ENCODE assay signal across 9 mouse cellular contexts in genomic region chr11:120458847-120459597, GRCm38 (mm10). TPM values are rescaled to one million over a fixed set of nuclear protein-coding genes. Genes with fewer than 3 reads are reported as not detected.
DNase-seq lines count a peak whose midpoint lies in the region; ATAC-seq and TF ChIP-seq lines count a peak whose summit lies in the region.
"Had no signal": no experiment of that assay in that cellular context is flagged by ENCODE, and none has a peak within 500 bp of the region (broad histone marks: within the 10 kb centered on the region; RNA-seq: fewer than 3 reads in every experiment).

No protein-coding gene starts in this region.

- H3K9me3 ChIP-seq in limb, embryonic 11.5 days (ENCODE audit: control insufficient read depth, low read length): no peaks in the 10 kb centered on the region

- DNase-seq in lung, adult 2 months: no peak
- DNase-seq in lung, adult 18-20 months: no peak
- DNase-seq in limb, embryonic 11.5 days (ENCODE audit: low spot score): no peak
- no peak for DNase-seq in gastrocnemius, postnatal 25 days
- no peak for DNase-seq in thymus, postnatal 4 days
- DNase-seq in gastrocnemius, postnatal 10 days: no peak

- peak; percentile 10; the same call in 1 of the 2 replicates for TF ChIP-seq CTCF in lung, adult 2 months (IDR thresholded peaks at IDR 0.05; ENCODE audit: insufficient read depth, low read length)
- TF ChIP-seq CTCF in cortical plate, adult 2 months (IDR thresholded peaks at IDR 0.05; ENCODE audit: extremely low read depth, insufficient read depth, low read length): 0 out of 2 replicates have a peak, but pooled peaks have one; percentile 9
- no peak for TF ChIP-seq CTCF in olfactory bulb, adult 2 months (IDR thresholded peaks at IDR 0.05; ENCODE audit: insufficient read depth, low read depth, low read length)

- H3K27me3 ChIP-seq in limb, embryonic 11.5 days (ENCODE audit: control insufficient read depth, insufficient read depth, low read length): no peaks in the 10 kb centered on the region

- H3K4me3 ChIP-seq in lung, adult 2 months (replicated peaks; ENCODE audit: extremely low read depth, low read depth, low read length): no peak overlapping the region
- H3K4me3 ChIP-seq in cortical plate, adult 2 months (ENCODE audit: insufficient read depth, low read length): peak overlapping the region; percentile 98
- peak overlapping the region; percentile 93 for H3K4me3 ChIP-seq in limb, embryonic 11.5 days (ENCODE audit: low read depth, low read length)
- peak overlapping the region; percentile 67 for H3K4me3 ChIP-seq in olfactory bulb, adult 2 months (ENCODE audit: insufficient read depth, low read depth, low read length)

- WGBS in lung, adult 2 months: 59% methylated on average over 6 of the region's 6 CpGs
- 67% methylated on average over 6 of the region's 6 CpGs for WGBS in limb, embryonic 11.5 days
- 66% methylated on average over 6 of the region's 6 CpGs for WGBS in olfactory bulb, adult 2 months

- H3K27ac ChIP-seq in cortical plate, adult 2 months (ENCODE audit: insufficient read depth, low read length): no peak overlapping the region
- no peak overlapping the region for H3K27ac ChIP-seq in limb, embryonic 11.5 days (replicated peaks; ENCODE audit: low read depth, low read length)
- no peak overlapping the region for H3K27ac ChIP-seq in olfactory bulb, adult 2 months (ENCODE audit: insufficient read depth, low read depth, low read length)

- no peaks in the 10 kb centered on the region; the same call in 1 of the 2 replicates for H3K4me1 ChIP-seq in lung, adult 2 months (ENCODE audit: control insufficient read depth, insufficient read depth, low read length)
- H3K4me1 ChIP-seq in cortical plate, adult 2 months (ENCODE audit: control insufficient read depth, insufficient read depth, low read length): peaks cover 1% of the 10 kb centered on the region; the same call in 1 of the 2 replicates
- no peaks in the 10 kb centered on the region for H3K4me1 ChIP-seq in limb, embryonic 11.5 days (ENCODE audit: control insufficient read depth, insufficient read depth, low read length)
- H3K4me1 ChIP-seq in olfactory bulb, adult 2 months (ENCODE audit: control insufficient read depth, insufficient read depth, low read length): peaks cover 8% of the 10 kb centered on the region

- peaks cover 16% of the 10 kb centered on the region; the same call in 1 of the 2 replicates for H3K36me3 ChIP-seq in limb, embryonic 11.5 days (ENCODE audit: control insufficient read depth, insufficient read depth, low read length)

- no peak for TF ChIP-seq POLR2A in lung, adult 2 months (IDR thresholded peaks at IDR 0.05; ENCODE audit: borderline replicate concordance, extremely low read depth, low read depth, low read length)
- TF ChIP-seq POLR2A in cortical plate, adult 2 months (IDR thresholded peaks at IDR 0.05; ENCODE audit: extremely low read depth, insufficient read depth, low read length): no peak
- no peak for TF ChIP-seq POLR2A in olfactory bulb, adult 2 months (IDR thresholded peaks at IDR 0.05; ENCODE audit: insufficient read depth, low read depth, low read length)

- H3K9ac ChIP-seq in limb, embryonic 11.5 days (ENCODE audit: low read length): peak overlapping the region; percentile 93

- peak overlapping the region; percentile 86 for H3K4me2 ChIP-seq in limb, embryonic 11.5 days (ENCODE audit: low read depth, severe bottlenecking)

- no peak for ATAC-seq in limb, embryonic 11.5 days (ENCODE audit: insufficient number of reproducible peaks, low FRiP score, low TSS enrichment, low read depth)

RNA-seq across cellular contexts. Expression of gene Ccdc137, which starts 1.1 kb away (rescaled TPM):
- polyA plus RNA-seq in lung, adult 2 months (2012; rRNA removed): 11.0 and 14.5 TPM in 2 replicates
- polyA plus RNA-seq in cortical plate, adult 2 months (2012; rRNA removed): 27.6 and 28.5 TPM in 2 replicates
- polyA plus RNA-seq in limb, embryonic 11.5 days (2014; fragmentation: Nextera tagmentation; extraction: Ambion mirVana): 32.6 and 36.4 TPM in 2 replicates
- not detected in 2 replicates for polyA plus RNA-seq in olfactory bulb, adult 2 months (2012; ENCODE audit: insufficient read depth, insufficient read length, low replicate concordance, missing spikeins)
- total RNA-seq in gastrocnemius, postnatal 25 days (2021): 1 to 10 TPM; 5.8 to 7.6 TPM
- 1 to 10 TPM; 5.5 to 6.8 TPM for total RNA-seq in gastrocnemius, postnatal 10 days (2021)

RNA-seq across cellular contexts. Expression of gene Oxld1, which starts 1.2 kb away (rescaled TPM):
- 11.9 and 14.9 TPM in 2 replicates for polyA plus RNA-seq in lung, adult 2 months (2012; rRNA removed)
- polyA plus RNA-seq in cortical plate, adult 2 months (2012; rRNA removed): 15.0 and 17.4 TPM in 2 replicates
- polyA plus RNA-seq in limb, embryonic 11.5 days (2014; fragmentation: Nextera tagmentation; extraction: Ambion mirVana): 11.5 and 11.9 TPM in 2 replicates
- not detected in 2 replicates for polyA plus RNA-seq in olfactory bulb, adult 2 months (2012; ENCODE audit: insufficient read depth, insufficient read length, low replicate concordance, missing spikeins)
- 10 to 100 TPM; 23.3 to 25.0 TPM for total RNA-seq in gastrocnemius, postnatal 25 days (2021)
- total RNA-seq in gastrocnemius, postnatal 10 days (2021): 10 to 100 TPM; 21.2 to 24.1 TPM

RNA-seq across cellular contexts. Expression of gene Pde6g, which starts 5.7 kb away (rescaled TPM):
- polyA plus RNA-seq in lung, adult 2 months (2012; rRNA removed): 0.45 and 0.57 TPM in 2 replicates
- 0.59 and 0.81 TPM in 2 replicates for polyA plus RNA-seq in cortical plate, adult 2 months (2012; rRNA removed)
- 0.19 TPM in 1 of 2 replicates, not detected in the other for polyA plus RNA-seq in limb, embryonic 11.5 days (2014; fragmentation: Nextera tagmentation; extraction: Ambion mirVana)
- polyA plus RNA-seq in olfactory bulb, adult 2 months (2012; ENCODE audit: insufficient read depth, insufficient read length, low replicate concordance, missing spikeins): not detected in 2 replicates
- under 1 TPM in 1 of 2 experiments, not detected in 1; 0.83 TPM for total RNA-seq in gastrocnemius, postnatal 25 days (2021)
- under 1 TPM; 0.23 to 0.41 TPM for total RNA-seq in gastrocnemius, postnatal 10 days (2021)

RNA-seq across cellular contexts. Expression of gene Arl16, which starts 8.4 kb away (rescaled TPM):
- polyA plus RNA-seq in lung, adult 2 months (2012; rRNA removed): 15.6 and 17.3 TPM in 2 replicates
- polyA plus RNA-seq in cortical plate, adult 2 months (2012; rRNA removed): 46.0 and 46.2 TPM in 2 replicates
- polyA plus RNA-seq in limb, embryonic 11.5 days (2014; fragmentation: Nextera tagmentation; extraction: Ambion mirVana): 56.6 and 58.3 TPM in 2 replicates
- not detected in 2 replicates for polyA plus RNA-seq in olfactory bulb, adult 2 months (2012; ENCODE audit: insufficient read depth, insufficient read length, low replicate concordance, missing spikeins)
- 1 to 10 TPM; 5.2 to 9.1 TPM for total RNA-seq in gastrocnemius, postnatal 25 days (2021)
- 10 to 100 TPM; 16.1 to 17.5 TPM for total RNA-seq in gastrocnemius, postnatal 10 days (2021)

RNA-seq across cellular contexts. Expression of gene Tspan10, which starts 16.6 kb away (rescaled TPM):
- polyA plus RNA-seq in lung, adult 2 months (2012; rRNA removed): 0.06 TPM in 1 of 2 replicates, not detected in the other
- polyA plus RNA-seq in cortical plate, adult 2 months (2012; rRNA removed): 0.15 TPM in 1 of 2 replicates, not detected in the other
- polyA plus RNA-seq in limb, embryonic 11.5 days (2014; fragmentation: Nextera tagmentation; extraction: Ambion mirVana): not detected in 2 replicates
- not detected in 2 replicates for polyA plus RNA-seq in olfactory bulb, adult 2 months (2012; ENCODE audit: insufficient read depth, insufficient read length, low replicate concordance, missing spikeins)
- total RNA-seq in gastrocnemius, postnatal 25 days (2021): 1 to 10 TPM in 1 of 2 experiments, under 1 TPM in 1; 0.54 to 1.1 TPM
- not detected for total RNA-seq in gastrocnemius, postnatal 10 days (2021)
- polyA plus RNA-seq: gonadal fat pad, adult 2 months had no signal

Comparison
In these comparisons a context has a peak if more than half of its experiments do, and no peak if none do; other contexts are left out.
1. RNA of gene Ccdc137, which starts 1.1 kb away (polyA plus RNA-seq): 32.6 to 36.4 TPM in limb, embryonic 11.5 days, 27.6 to 28.5 TPM in cortical plate, adult 2 months and 11.0 to 14.5 TPM in lung, adult 2 months; not detected in olfactory bulb, adult 2 months; every median in the first group is over 10 times any median in the second.
2. RNA of gene Oxld1, which starts 1.2 kb away (polyA plus RNA-seq): 15.0 to 17.4 TPM in cortical plate, adult 2 months, 11.9 to 14.9 TPM in lung, adult 2 months and 11.5 to 11.9 TPM in limb, embryonic 11.5 days; not detected in olfactory bulb, adult 2 months; every median in the first group is over 10 times any median in the second.